ENCODE assay signal across 8 mouse cellular contexts in the genomic region with DNA sequence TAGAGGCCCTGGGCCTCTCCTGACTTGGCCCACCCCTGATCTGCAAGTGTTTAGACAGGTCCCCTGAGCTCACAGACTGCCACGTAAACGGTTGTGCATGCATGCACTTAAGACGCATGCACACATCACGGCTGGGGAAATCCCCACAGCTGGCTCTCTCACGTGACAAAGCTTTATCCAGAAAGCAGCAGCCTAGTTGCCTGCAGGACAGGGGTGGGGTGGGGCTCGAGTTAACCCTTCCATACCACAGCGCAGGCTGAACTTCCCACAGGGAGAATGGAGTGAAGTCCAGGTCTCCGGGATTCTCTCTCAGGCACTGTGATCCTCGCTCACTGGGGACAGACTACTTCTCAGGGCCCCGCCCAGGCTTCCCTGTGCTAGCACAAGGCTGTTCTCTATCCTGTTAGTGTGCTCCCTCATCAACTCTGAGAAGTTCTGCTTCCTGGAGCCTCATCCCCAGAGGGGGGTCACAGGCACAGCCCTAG.
DNase-seq lines count a peak whose midpoint lies in the region; ATAC-seq and TF ChIP-seq lines count a peak whose summit lies in the region.

No protein-coding gene starts in this region.

- H3K9me3 ChIP-seq in CH12.LX (replicated peaks; ENCODE audit: low read length) = no peaks in the 10 kb centered on the region
- H3K9me3 ChIP-seq in heart, embryonic 14.5 days (ENCODE audit: control insufficient read depth, low read length) = no peaks in the 10 kb centered on the region
- H3K9me3 ChIP-seq in midbrain, embryonic 11.5 days (ENCODE audit: control insufficient read depth, low read length) = no peaks in the 10 kb centered on the region

- no peak overlapping the region; the same call in 1 of the 2 replicates for H3K9ac ChIP-seq in CH12.LX (ENCODE audit: insufficient read depth, low read depth)
- peak overlapping the region; percentile 67 for H3K9ac ChIP-seq in heart, embryonic 14.5 days (ENCODE audit: low read length)
- H3K9ac ChIP-seq in midbrain, embryonic 11.5 days (ENCODE audit: low read length) = peak overlapping the region; percentile 30

- no peak overlapping the region for H3K4me3 ChIP-seq in CH12.LX (replicated peaks in 1 of 3; ENCODE audit: low read depth in 2 of 3, low read length in 2 of 3, poor library complexity in 1 of 3)
- H3K4me3 ChIP-seq in heart, embryonic 14.5 days (ENCODE audit: control insufficient read depth in 1 of 2, insufficient read depth in 1 of 2, low read depth in 1 of 2, low read length in 2 of 2) = no peak overlapping the region
- H3K4me3 ChIP-seq in midbrain, embryonic 11.5 days (ENCODE audit: low read depth, low read length) = no peak overlapping the region

- H3K79me2 ChIP-seq in CH12.LX (replicated peaks; ENCODE audit: control insufficient read depth, extremely low read depth, insufficient read depth, poor library complexity, severe bottlenecking) = no peaks in the 10 kb centered on the region

- H3K4me1 ChIP-seq in CH12.LX (ENCODE audit: control insufficient read depth in 1 of 2, insufficient read depth in 2 of 2) = peaks cover 17 to 58% of the 10 kb centered on the region in 2 experiments
- H3K4me1 ChIP-seq in heart, embryonic 14.5 days (ENCODE audit: control insufficient read depth in 2 of 2, insufficient read depth in 2 of 2, low read length in 2 of 2) = peaks cover 36 to 47% of the 10 kb centered on the region in 2 experiments
- H3K4me1 ChIP-seq in midbrain, embryonic 11.5 days (ENCODE audit: control insufficient read depth, insufficient read depth, low read length) = peaks cover 23% of the 10 kb centered on the region

- no peaks in the 10 kb centered on the region for H3K27me3 ChIP-seq in CH12.LX (replicated peaks)
- no peaks in the 10 kb centered on the region for H3K27me3 ChIP-seq in heart, embryonic 14.5 days (ENCODE audit: control insufficient read depth, insufficient read depth, low read length)
- no peaks in the 10 kb centered on the region for H3K27me3 ChIP-seq in midbrain, embryonic 11.5 days (ENCODE audit: control insufficient read depth, insufficient read depth, low read length)

- TF ChIP-seq RAD21 in CH12.LX (IDR thresholded peaks at IDR 0.05; ENCODE audit: low read depth, low read length) = no peak

- dilution Hi-C loops in CH12.LX (cut with MboI; ENCODE audit: extremely low pct_ligation_motif_present, extremely low pct_unique_long_range_greater_than_20kb, low sequenced_read_pairs) = no loop called here

- 0 out of 2 replicates have a peak, but pooled peaks have one; percentile 40 for TF ChIP-seq EP300 in CH12.LX (IDR thresholded peaks at IDR 0.05; ENCODE audit: low read length)

- DNase-seq in CH12.LX (ENCODE audit: extremely low read depth) = peak; percentile 91
- peak; percentile 81 for DNase-seq in embryo, embryonic 10.5 days (ENCODE audit: low spot score)
- DNase-seq in kidney, postnatal 25 days = peak; percentile 46 to 72
- peak; percentile 89 for DNase-seq in midbrain, embryonic 11.5 days (ENCODE audit: low spot score, missing footprints)
- peak; percentile 42 to 48 for DNase-seq in thymus, postnatal 10 days (ENCODE audit: low spot score in 2 of 2)
- DNase-seq in layer of hippocampus, postnatal 36 days = no peak
- no peak for DNase-seq in right cerebral cortex, postnatal 25 days

- WGBS in heart, embryonic 14.5 days = 4% methylated on average over 10 of the region's 10 CpGs
- WGBS in midbrain, embryonic 11.5 days = 15% methylated on average over 10 of the region's 10 CpGs

- peak; percentile 85 for ATAC-seq in heart, embryonic 14.5 days (ENCODE audit: insufficient number of reproducible peaks, insufficient read depth, low FRiP score, low read depth)
- ATAC-seq in midbrain, embryonic 11.5 days (ENCODE audit: low FRiP score) = peak; percentile 54

- 0 out of 2 replicates have a peak overlapping the region, but pooled peaks have one; percentile 19 for H3K4me2 ChIP-seq in CH12.LX (ENCODE audit: insufficient read depth, low read depth, poor library complexity, severe bottlenecking)
- H3K4me2 ChIP-seq in heart, embryonic 14.5 days (ENCODE audit: low read length) = peak overlapping the region; percentile 52
- H3K4me2 ChIP-seq in midbrain, embryonic 11.5 days = no peak overlapping the region

- no peak for TF ChIP-seq CTCF in CH12.LX (conservative IDR thresholded peaks at IDR 0.05 in 1 of 2, IDR thresholded peaks at IDR 0.05 in 1 of 2; ENCODE audit: low read depth in 2 of 2, low read length in 2 of 2)

- TF ChIP-seq POLR2A in CH12.LX (IDR thresholded peaks at IDR 0.05; ENCODE audit: low read depth, low read length) = no peak

- no peak overlapping the region for H3K27ac ChIP-seq in CH12.LX (ENCODE audit: insufficient read depth, low read depth)
- H3K27ac ChIP-seq in heart, embryonic 14.5 days (replicated peaks in 1 of 2; ENCODE audit: control insufficient read depth in 1 of 2, insufficient read depth in 1 of 2, low read depth in 2 of 2, low read length in 2 of 2) = peak overlapping the region; percentile 75 to 85
- peak overlapping the region; percentile 16; the same call in 1 of the 2 replicates for H3K27ac ChIP-seq in midbrain, embryonic 11.5 days (ENCODE audit: low read depth, low read length)

- H3K36me3 ChIP-seq in CH12.LX (replicated peaks in 1 of 2; ENCODE audit: control insufficient read depth in 1 of 2, insufficient read depth in 1 of 2, low read length in 1 of 2) = peaks cover 0 to 10% of the 10 kb centered on the region in 2 experiments
- H3K36me3 ChIP-seq in heart, embryonic 14.5 days (ENCODE audit: control insufficient read depth, insufficient read depth, low read length) = no peaks in the 10 kb centered on the region
- H3K36me3 ChIP-seq in midbrain, embryonic 11.5 days (ENCODE audit: control insufficient read depth, insufficient read depth, low read length) = no peaks in the 10 kb centered on the region

- in situ Hi-C loops in CH12.LX (cut with MboI; ENCODE audit: low pct_ligation_motif_present, low pct_unique_long_range_greater_than_20kb, low sequenced_read_pairs) = loop anchor here (5.0 kb wide), 2 partner anchors 58 to 153 kb away; partner anchors contain the start of gene Neurl1a

TF ChIP-seq in CH12.LX, 34 proteins besides CTCF, POLR2A, EP300 and RAD21:
- TF ChIP-seq CHD2 (IDR thresholded peaks at IDR 0.05; ENCODE audit: low read length) = no peak
- no peak for TF ChIP-seq ZC3H11A (IDR thresholded peaks at IDR 0.05; ENCODE audit: low read depth, low read length)
- no peak for TF ChIP-seq TBP (conservative IDR thresholded peaks at IDR 0.05; ENCODE audit: low read depth, low read length)
- peak; percentile 54 for TF ChIP-seq NRF1 (IDR thresholded peaks at IDR 0.05; ENCODE audit: low read depth, low read length)
- TF ChIP-seq MXI1 (IDR thresholded peaks at IDR 0.05; ENCODE audit: low read depth, low read length) = 0 out of 2 replicates have a peak, but pooled peaks have one; percentile 32
- TF ChIP-seq MAX (IDR thresholded peaks at IDR 0.05; ENCODE audit: low read length) = peak; percentile 61; the same call in 1 of the 2 replicates
- peak; percentile 76 for TF ChIP-seq USF1 (IDR thresholded peaks at IDR 0.05; ENCODE audit: low read depth, low read length)
- TF ChIP-seq BHLHE40 (IDR thresholded peaks at IDR 0.05; ENCODE audit: low read depth, low read length) = peak; percentile 99
- no peak for TF ChIP-seq POLR2AphosphoS2 (IDR thresholded peaks at IDR 0.05; ENCODE audit: low read depth, low read length)
- TF ChIP-seq GABPA (IDR thresholded peaks at IDR 0.05; ENCODE audit: insufficient replicate concordance, low read depth, low read length) = no peak
- TF ChIP-seq UBTF (IDR thresholded peaks at IDR 0.05; ENCODE audit: low read depth, low read length) = no peak
- TF ChIP-seq ELF1 (IDR thresholded peaks at IDR 0.05; ENCODE audit: low read depth, low read length) = 0 out of 2 replicates have a peak, but pooled peaks have one; percentile 31
- TF ChIP-seq RCOR1 (conservative IDR thresholded peaks at IDR 0.05; ENCODE audit: low read depth, low read length) = no peak; the same call in 1 of the 2 replicates
- TF ChIP-seq HCFC1 (IDR thresholded peaks at IDR 0.05; ENCODE audit: low read depth, low read length) = no peak
- TF ChIP-seq JUN (IDR thresholded peaks at IDR 0.05; ENCODE audit: insufficient read depth, low read depth, low read length) = no peak
- TF ChIP-seq MYC (IDR thresholded peaks at IDR 0.05; ENCODE audit: low read depth, low read length) = peak; percentile 76; the same call in 1 of the 2 replicates
- no peak for TF ChIP-seq ZNF384 (IDR thresholded peaks at IDR 0.05; ENCODE audit: low read depth, low read length)
- TF ChIP-seq TCF12 (IDR thresholded peaks at IDR 0.05; ENCODE audit: low read depth, low read length) = peak; percentile 67; the same call in 1 of the 2 replicates
- no peak for TF ChIP-seq IRF4 (IDR thresholded peaks at IDR 0.05; ENCODE audit: low read depth, low read length)
- TF ChIP-seq USF2 (conservative IDR thresholded peaks at IDR 0.05; ENCODE audit: low read depth, low read length) = peak; percentile 64
- TF ChIP-seq ETS1 (conservative IDR thresholded peaks at IDR 0.05; ENCODE audit: low read depth, low read length) = peak; percentile 90
- no peak for TF ChIP-seq MAZ (IDR thresholded peaks at IDR 0.05; ENCODE audit: low read depth, low read length)
- TF ChIP-seq JUND (conservative IDR thresholded peaks at IDR 0.05; ENCODE audit: low read depth, low read length) = no peak; the same call in 1 of the 2 replicates
- peak; percentile 43; the same call in 1 of the 2 replicates for TF ChIP-seq MEF2A (IDR thresholded peaks at IDR 0.05; ENCODE audit: borderline replicate concordance, low read depth, low read length)
- no peak for TF ChIP-seq NELFE (IDR thresholded peaks at IDR 0.05; ENCODE audit: low read depth, low read length)
- TF ChIP-seq E2F4 (IDR thresholded peaks at IDR 0.05; ENCODE audit: insufficient replicate concordance, low read depth, low read length) = no peak
- no peak for TF ChIP-seq SIN3A (IDR thresholded peaks at IDR 0.05; ENCODE audit: low read length)
- TF ChIP-seq KAT2A (IDR thresholded peaks at IDR 0.05; ENCODE audit: insufficient replicate concordance, low read length) = no peak
- TF ChIP-seq PAX5 (IDR thresholded peaks at IDR 0.05; ENCODE audit: low read length) = no peak
- no peak for TF ChIP-seq CHD1 (IDR thresholded peaks at IDR 0.05; ENCODE audit: low read depth, low read length)
- no peak for TF ChIP-seq SMC3 (IDR thresholded peaks at IDR 0.05; ENCODE audit: low read depth, low read length)
- no peak for TF ChIP-seq ZMIZ1 (IDR thresholded peaks at IDR 0.05; ENCODE audit: low read depth, low read length)
- no peak for TF ChIP-seq MAFK (IDR thresholded peaks at IDR 0.05; ENCODE audit: insufficient replicate concordance, low read length)
- TF ChIP-seq ZKSCAN1 (IDR thresholded peaks at IDR 0.05; ENCODE audit: borderline replicate concordance, low read depth, low read length) = no peak
TF ChIP-seq in CH12.LX: peak in this region for 11.

Comparison
In these comparisons a context has a peak if more than half of its experiments do, and no peak if none do; other contexts are left out.
1. DNase-seq: peak in CH12.LX (single experiment), embryo, embryonic 10.5 days (single experiment), kidney, postnatal 25 days (2 of 2), midbrain, embryonic 11.5 days (single experiment) and thymus, postnatal 10 days (2 of 2); none in layer of hippocampus, postnatal 36 days (0 of 2) and right cerebral cortex, postnatal 25 days (single experiment).